Mouse (Mus musculus) heart, embryonic 10.5 days (tissue): ENCODE measurements at regions not wholly inside any gene's neighbourhood (a gene's known extent, or its start where the extent isn't known, plus 50 kb on each side); places are given as distances from the start of the nearest gene placed in this dataset.
A peak's percentile ranks its signal among the peaks of the same experiment; 100 is the strongest.
"Not testable (repeated sequence)": the region's sequence is repeated elsewhere in the genome, so short reads cannot be mapped to it uniquely, and the experiment has no call there.

Experiments
- DNase-seq: peaks from one replicate; pipeline ENCODE4 v3.0.0-alpha.2; 2017; ENCODE audit warnings: low spot score
- H3K27ac ChIP-seq: fragments of 300-500 bp; sonication (generic); 2 replicates; pipeline ENCODE4 v1.5.1; 2016; ENCODE audit warnings: mild to moderate bottlenecking
- H3K27me3 ChIP-seq: fragments of 300-500 bp; sonication (generic); 2 replicates; pipeline ENCODE4 v1.6.1; 2016; ENCODE audit warnings: mild to moderate bottlenecking; ENCODE audit not compliant: poor library complexity, insufficient read depth, severe bottlenecking
- H3K36me3 ChIP-seq: fragments of 300-500 bp; sonication (generic); 2 replicates; pipeline ENCODE4 v1.6.1; 2016; ENCODE audit warnings: mild to moderate bottlenecking, moderate library complexity
- H3K4me1 ChIP-seq: fragments of 300-500 bp; sonication (generic); 2 replicates; pipeline ENCODE4 v1.6.1; 2016; ENCODE audit warnings: mild to moderate bottlenecking
- H3K4me3 ChIP-seq: fragments of 300-500 bp; sonication (generic); 2 replicates; pipeline ENCODE4 v1.5.1; 2016; ENCODE audit warnings: mild to moderate bottlenecking, moderate library complexity
- H3K9me3 ChIP-seq: fragments of 300-500 bp; sonication (generic); 2 replicates; pipeline ENCODE4 v1.6.1; 2016; ENCODE audit warnings: mild to moderate bottlenecking, moderate library complexity
- whole genome bisulfite sequencing: fragments of 180-500 bp; shearing (Covaris S2); methylation state at CpG from one replicate; pipeline ENCODE4 v1.1.7; 2016; 5-methylcytosine and 5-hydroxymethylcytosine counted together

- H3K27me3 ChIP-seq = no peaks in the 10 kb centered on the region
- WGBS = 85% methylated on average over 2 of the region's 2 CpGs
- H3K4me3 ChIP-seq = no peak overlapping the region
- H3K9me3 ChIP-seq = no peaks in the 10 kb centered on the region
- no peak overlapping the region for H3K27ac ChIP-seq
- H3K4me1 ChIP-seq = 0 out of 2 replicates have a peak, but pooled peaks cover 3% of the 10 kb centered on the region
- no peak for DNase-seq
- H3K36me3 ChIP-seq = no peaks in the 10 kb centered on the region
Measured at GRCm38 (mm10) chr7:111882991-111883390, 103.2 kb upstream of the Galnt18 start.

GRCm38 (mm10) chr7:111880067-111880675, 100.4 kb upstream of the Galnt18 start:
- Histone ChIP-seq H3K4me3 (no peak overlapping the region), H3K36me3 (no peaks in the 10 kb centered on the region), H3K27ac (no peak overlapping the region), H3K4me1 (0 out of 2 replicates have a peak, but pooled peaks cover 3% of the 10 kb centered on the region), H3K27me3 (no peaks in the 10 kb centered on the region), H3K9me3 (no peaks in the 10 kb centered on the region)
- 70% methylated on average over 4 of the region's 4 CpGs for WGBS
- no peak for DNase-seq

- H3K36me3 ChIP-seq = no peaks in the 10 kb centered on the region
- H3K4me1 ChIP-seq = 0 out of 2 replicates have a peak, but pooled peaks cover 3% of the 10 kb centered on the region
- H3K27ac ChIP-seq = no peak overlapping the region
- 86% methylated on average over 1 of the region's 1 CpGs for WGBS
- H3K9me3 ChIP-seq = no peaks in the 10 kb centered on the region
- no peak for DNase-seq
- no peaks in the 10 kb centered on the region for H3K27me3 ChIP-seq
- no peak overlapping the region for H3K4me3 ChIP-seq
Measured at GRCm38 (mm10) chr7:111877591-111877990, 97.8 kb upstream of the Galnt18 start.

- WGBS = 88% methylated on average over 1 of the region's 1 CpGs
- no peak for DNase-seq
- H3K9me3 ChIP-seq = no peaks in the 10 kb centered on the region
- no peaks in the 10 kb centered on the region for H3K36me3 ChIP-seq
- no peak overlapping the region for H3K27ac ChIP-seq
- no peaks in the 10 kb centered on the region for H3K27me3 ChIP-seq
- H3K4me3 ChIP-seq = no peak overlapping the region
- H3K4me1 ChIP-seq = 0 out of 2 replicates have a peak, but pooled peaks cover 3% of the 10 kb centered on the region
Measured at GRCm38 (mm10) chr7:111875949-111876348, 96.2 kb upstream of the Galnt18 start.

- no peaks in the 10 kb centered on the region for H3K27me3 ChIP-seq
- H3K4me1 ChIP-seq = no peaks in the 10 kb centered on the region; the same call in 1 of the 2 replicates
- WGBS = 91% methylated on average over 6 of the region's 6 CpGs
- H3K27ac ChIP-seq = no peak overlapping the region
- no peaks in the 10 kb centered on the region for H3K36me3 ChIP-seq
- H3K9me3 ChIP-seq = no peaks in the 10 kb centered on the region
- no peak overlapping the region for H3K4me3 ChIP-seq
- DNase-seq = no peak
Measured at GRCm38 (mm10) chr7:111869337-111869736, 89.6 kb upstream of the Galnt18 start.

- Histone ChIP-seq H3K27ac (no peak overlapping the region), H3K4me3 (no peak overlapping the region), H3K9me3 (no peaks in the 10 kb centered on the region), H3K36me3 (no peaks in the 10 kb centered on the region), H3K27me3 (no peaks in the 10 kb centered on the region), H3K4me1 (peaks cover 11% of the 10 kb centered on the region; the same call in 1 of the 2 replicates)
- no peak for DNase-seq
- 53% methylated on average over 8 of the region's 8 CpGs for WGBS
Measured at GRCm38 (mm10) chr7:111863035-111863434, 83.3 kb upstream of the Galnt18 start.

- WGBS = 85% methylated on average over 8 of the region's 8 CpGs
- H3K36me3 ChIP-seq, H3K4me3 ChIP-seq, H3K4me1 ChIP-seq, H3K27me3 ChIP-seq, H3K9me3 ChIP-seq, H3K27ac ChIP-seq, DNase-seq: not testable (repeated sequence)
Measured at GRCm38 (mm10) chr7:111858291-111858690, 78.5 kb upstream of the Galnt18 start.

- 51% methylated on average over 5 of the region's 5 CpGs for WGBS
- Histone ChIP-seq H3K36me3 (no peaks in the 10 kb centered on the region), H3K4me1 (peaks cover 6% of the 10 kb centered on the region), H3K27me3 (no peaks in the 10 kb centered on the region), H3K9me3 (no peaks in the 10 kb centered on the region), H3K4me3 (no peak overlapping the region), H3K27ac (no peak overlapping the region)
- no peak for DNase-seq
Measured at GRCm38 (mm10) chr7:111856977-111857376, 77.2 kb upstream of the Galnt18 start.

GRCm38 (mm10) chr7:111855309-111855708, 75.5 kb upstream of the Galnt18 start:
- Histone ChIP-seq H3K27ac (no peak overlapping the region), H3K4me1 (peaks cover 6% of the 10 kb centered on the region), H3K4me3 (no peak overlapping the region), H3K9me3 (no peaks in the 10 kb centered on the region), H3K36me3 (no peaks in the 10 kb centered on the region), H3K27me3 (no peaks in the 10 kb centered on the region)
- DNase-seq = no peak
- 68% methylated on average over 3 of the region's 3 CpGs for WGBS

- Histone ChIP-seq H3K9me3 (no peaks in the 10 kb centered on the region), H3K4me3 (no peak overlapping the region), H3K4me1 (peaks cover 4% of the 10 kb centered on the region; the same call in 1 of the 2 replicates), H3K36me3 (no peaks in the 10 kb centered on the region), H3K27me3 (no peaks in the 10 kb centered on the region), H3K27ac (no peak overlapping the region)
- 27% methylated on average over 1 of the region's 1 CpGs for WGBS
- no peak for DNase-seq
Measured at GRCm38 (mm10) chr7:111846417-111846816, 66.6 kb upstream of the Galnt18 start.

GRCm38 (mm10) chr7:111843715-111844114, 63.9 kb upstream of the Galnt18 start:
- Histone ChIP-seq H3K36me3 (no peaks in the 10 kb centered on the region), H3K9me3 (no peaks in the 10 kb centered on the region), H3K4me3 (no peak overlapping the region), H3K27ac (no peak overlapping the region), H3K4me1 (peaks cover 4% of the 10 kb centered on the region; the same call in 1 of the 2 replicates), H3K27me3 (no peaks in the 10 kb centered on the region)
- DNase-seq = no peak
- WGBS = 81% methylated on average over 4 of the region's 4 CpGs

GRCm38 (mm10) chr7:111840826-111841225, 61.0 kb upstream of the Galnt18 start:
- no peaks in the 10 kb centered on the region for H3K27me3 ChIP-seq
- 70% methylated on average over 1 of the region's 1 CpGs for WGBS
- no peak for DNase-seq
- H3K36me3 ChIP-seq = no peaks in the 10 kb centered on the region
- H3K4me1 ChIP-seq = no peaks in the 10 kb centered on the region; the same call in 1 of the 2 replicates
- H3K9me3 ChIP-seq = no peaks in the 10 kb centered on the region
- H3K4me3 ChIP-seq = no peak overlapping the region
- no peak overlapping the region for H3K27ac ChIP-seq

- Histone ChIP-seq H3K4me1 (no peaks in the 10 kb centered on the region), H3K4me3 (no peak overlapping the region), H3K9me3 (no peaks in the 10 kb centered on the region), H3K27ac (no peak overlapping the region), H3K27me3 (no peaks in the 10 kb centered on the region), H3K36me3 (no peaks in the 10 kb centered on the region)
- 82% methylated on average over 3 of the region's 3 CpGs for WGBS
- peak; percentile 22 for DNase-seq
Measured at GRCm38 (mm10) chr7:111838162-111838561, 58.4 kb upstream of the Galnt18 start.

- not testable (repeated sequence) for H3K27me3 ChIP-seq, H3K9me3 ChIP-seq, H3K4me3 ChIP-seq, H3K27ac ChIP-seq, H3K36me3 ChIP-seq, H3K4me1 ChIP-seq
- DNase-seq = peak; percentile 30
Measured at GRCm38 (mm10) chr7:111834356-111834755, 54.6 kb upstream of the Galnt18 start.
